16 mouse cellular contexts compared by ENCODE assay signal in genomic region chr13:52875089-52875488, GRCm38 (mm10). TPM values are rescaled to one million over a fixed set of nuclear protein-coding genes. Genes with fewer than 3 reads are reported as not detected.
DNase-seq lines count a peak whose midpoint lies in the region; ATAC-seq and TF ChIP-seq lines count a peak whose summit lies in the region.
"Had no signal": no experiment of that assay in that cellular context is flagged by ENCODE, and none has a peak within 500 bp of the region (broad histone marks: within the 10 kb centered on the region; RNA-seq: fewer than 3 reads in every experiment).

No protein-coding gene starts in this region.

- no peak overlapping the region for H3K4me3 ChIP-seq in hindbrain, postnatal 0 days (ENCODE audit: low read length)
- no peak overlapping the region for H3K4me3 ChIP-seq in hindbrain, embryonic 12.5 days
- H3K4me3 ChIP-seq: embryonic facial prominence, embryonic 10.5 days; hindbrain, embryonic 15.5 days had no signal

- ATAC-seq in hindbrain, postnatal 0 days, result no peak
- ATAC-seq in hindbrain, embryonic 12.5 days (ENCODE audit: low FRiP score), result no peak

- H3K9ac ChIP-seq in hindbrain, postnatal 0 days (replicated peaks; ENCODE audit: low read length), result no peak overlapping the region
- H3K9ac ChIP-seq in hindbrain, embryonic 12.5 days, result no peak overlapping the region
- H3K9ac ChIP-seq: hindbrain, embryonic 15.5 days had no signal

- H3K9me3 ChIP-seq in hindbrain, postnatal 0 days (ENCODE audit: low read length), result no peaks in the 10 kb centered on the region
- H3K9me3 ChIP-seq in hindbrain, embryonic 12.5 days (replicated peaks), result no peaks in the 10 kb centered on the region
- H3K9me3 ChIP-seq: embryonic facial prominence, embryonic 10.5 days; hindbrain, embryonic 15.5 days had no signal

- no peaks in the 10 kb centered on the region for H3K27me3 ChIP-seq in hindbrain, postnatal 0 days (ENCODE audit: insufficient read depth, low read length)
- H3K27me3 ChIP-seq in hindbrain, embryonic 12.5 days, result no peaks in the 10 kb centered on the region
- H3K27me3 ChIP-seq: hindbrain, embryonic 15.5 days had no signal

- 34% methylated on average over 6 of the region's 6 CpGs for WGBS in hindbrain, postnatal 0 days
- WGBS in hindbrain, embryonic 12.5 days, result 72% methylated on average over 6 of the region's 6 CpGs

- TF ChIP-seq CTCF in hindbrain, postnatal 0 days (IDR thresholded peaks at IDR 0.05; ENCODE audit: low read depth), result no peak

- H3K4me2 ChIP-seq in hindbrain, postnatal 0 days (ENCODE audit: low read depth, low read length), result no peak overlapping the region
- no peak overlapping the region for H3K4me2 ChIP-seq in hindbrain, embryonic 12.5 days (replicated peaks)
- H3K4me2 ChIP-seq: hindbrain, embryonic 15.5 days had no signal

- peak; percentile 40 to 49 for DNase-seq in cerebellum, postnatal 10 days
- DNase-seq in cerebellum, adult 8-10 months, result no peak
- DNase-seq in hindbrain, postnatal 0 days (ENCODE audit: low spot score), result peak; percentile 55
- peak; percentile 37 to 48 for DNase-seq in right cerebral cortex, adult 2 months (ENCODE audit: low spot score in 2 of 2)
- no peak for DNase-seq in right cerebral cortex, postnatal 36 days (ENCODE audit: low spot score in 2 of 2)
- peak; percentile 22 to 45 for DNase-seq in natural killer cell, adult 2 months (ENCODE audit: low spot score in 2 of 2)
- no peak for DNase-seq in frontal cortex, postnatal 25 days (ENCODE audit: low spot score in 2 of 2)
- DNase-seq: adrenal gland, postnatal 36 days; B cell, adult 2 months; cerebellum, adult 2 months; heart, adult 18-20 months; lung, postnatal 14 days had no signal

- H3K36me3 ChIP-seq in hindbrain, postnatal 0 days (ENCODE audit: insufficient read depth, low read length), result no peaks in the 10 kb centered on the region
- no peaks in the 10 kb centered on the region for H3K36me3 ChIP-seq in hindbrain, embryonic 12.5 days
- H3K36me3 ChIP-seq: embryonic facial prominence, embryonic 10.5 days; hindbrain, embryonic 15.5 days had no signal

- H3K4me1 ChIP-seq in hindbrain, postnatal 0 days (ENCODE audit: insufficient read depth, low read length), result peaks cover under 1% of the 10 kb centered on the region; the same call in 1 of the 2 replicates
- H3K4me1 ChIP-seq in hindbrain, embryonic 12.5 days, result peaks cover 16% of the 10 kb centered on the region

- H3K27ac ChIP-seq in hindbrain, postnatal 0 days, result no peak overlapping the region
- H3K27ac ChIP-seq in hindbrain, embryonic 12.5 days, result no peak overlapping the region
- H3K27ac ChIP-seq: embryonic facial prominence, embryonic 10.5 days; hindbrain, embryonic 15.5 days; kidney, postnatal 0 days had no signal

RNA-seq across cellular contexts. Expression of gene Auh, which starts 54.4 kb away (rescaled TPM):
- 39.3 and 41.5 TPM in 2 replicates for total RNA-seq in hindbrain, postnatal 0 days (2014; rRNA removed)
- 65.9 and 72.8 TPM in 2 replicates for polyA plus RNA-seq in hindbrain, postnatal 0 days (2015; fragmentation: Nextera tagmentation; extraction: Ambion mirVana)
- polyA plus RNA-seq in hindbrain, embryonic 12.5 days (2016; fragmentation: Nextera tagmentation; extraction: Ambion mirVana), result 47.7 and 50.6 TPM in 2 replicates

Comparison
In these comparisons a context has a peak if more than half of its experiments do, and no peak if none do; other contexts are left out.
1. DNase-seq: peak in cerebellum, postnatal 10 days (2 of 2), hindbrain, postnatal 0 days (single experiment), right cerebral cortex, adult 2 months (2 of 2) and natural killer cell, adult 2 months (2 of 2); none in cerebellum, adult 8-10 months (single experiment), right cerebral cortex, postnatal 36 days (0 of 2) and frontal cortex, postnatal 25 days (0 of 2).